Mouse (Mus musculus) lung, embryonic 16.5 days (tissue): ENCODE measurements around the gene Rhox13. TPM values are rescaled to one million over a fixed set of nuclear protein-coding genes. Genes with fewer than 3 reads are reported as not detected.

ENCODE experiments used
- polyA plus RNA-seq: library from polyadenylated mRNA; unstranded; fragments of >200 nt; fragmentation: Nextera tagmentation; extraction: Ambion mirVana; gene quantifications from 2 replicates; pipeline ENCODE4 v1.2.1, GENCODE M21; 2015

The Rhox13 gene
- polyA plus RNA-seq, 1 experiment from 2014 or later: not detected

Other genes starting within 250 kb of the Rhox13 start
- gene Rhox8, start 242.3 kb upstream of the Rhox13 start, polyA plus RNA-seq: not detected in 2 replicates
- not detected in 2 replicates for gene Rhox7b, start 224.0 kb upstream of the Rhox13 start, polyA plus RNA-seq
- not detected in 2 replicates for gene Rhox9, start 219.4 kb upstream of the Rhox13 start, polyA plus RNA-seq
- gene Btg1-ps1, start 102.4 kb upstream of the Rhox13 start, polyA plus RNA-seq: not detected in 2 replicates
- not detected in 2 replicates for gene Btg1-ps2, start 78.1 kb upstream of the Rhox13 start, polyA plus RNA-seq
- gene Rhox10, start 54.7 kb upstream of the Rhox13 start, polyA plus RNA-seq: not detected in 2 replicates
- gene Rhox11, start 36.1 kb upstream of the Rhox13 start, polyA plus RNA-seq: not detected in 2 replicates
- gene Rhox12, start 10.3 kb upstream of the Rhox13 start, polyA plus RNA-seq: not detected in 2 replicates
- gene Zbtb33, start 68.6 kb downstream of the Rhox13 start, polyA plus RNA-seq: 2.7 and 3.6 TPM in 2 replicates
- gene Tmem255a, start 131.2 kb downstream of the Rhox13 start, polyA plus RNA-seq: 23.0 and 24.5 TPM in 2 replicates
- gene Atp1b4, start 195.0 kb downstream of the Rhox13 start, polyA plus RNA-seq: 1.3 and 3.6 TPM in 2 replicates